Mouse (Mus musculus): ENCODE data around the gene Slc51b.

- TF ChIP-seq CTCF (IDR thresholded peaks at IDR 0.05; ENCODE audit: extremely low read depth, insufficient read depth, low read length) (no peak), POLR2A (IDR thresholded peaks at IDR 0.05; ENCODE audit: extremely low read depth, insufficient read depth, low read length) (no peak)
Observed at GRCm38 (mm10) chr9:65430401-65430800, 7.6 kb upstream of the Slc51b start.
